ENCODE assay signal across 20 mouse cellular contexts in the genomic region with DNA sequence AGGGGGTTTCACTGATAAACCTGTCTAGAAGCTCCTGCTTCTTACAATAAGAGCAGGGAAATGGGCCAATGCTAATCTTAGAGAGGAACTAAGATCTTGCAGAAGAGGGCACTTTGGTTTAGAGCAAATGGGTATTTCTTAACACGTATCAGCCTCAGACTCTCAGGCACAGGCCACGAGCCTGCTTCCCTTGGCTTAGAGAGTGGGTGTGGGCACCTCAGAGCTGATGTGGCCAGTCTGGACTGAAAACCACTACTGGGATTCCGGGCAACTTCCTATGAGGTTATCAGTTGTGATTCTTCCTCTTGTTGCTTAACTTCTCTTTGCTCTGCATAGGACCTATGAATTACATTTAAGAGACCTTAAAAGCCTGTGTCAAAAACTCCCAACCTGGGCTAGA. TPM values are rescaled to one million over a fixed set of nuclear protein-coding genes. Genes with fewer than 3 reads are reported as not detected.
DNase-seq lines count a peak whose midpoint lies in the region; ATAC-seq and TF ChIP-seq lines count a peak whose summit lies in the region.
"Had no signal": no experiment of that assay in that cellular context is flagged by ENCODE, and none has a peak within 500 bp of the region (broad histone marks: within the 10 kb centered on the region; RNA-seq: fewer than 3 reads in every experiment).

No protein-coding gene starts in this region.

- DNase-seq in liver, postnatal 0 days: peak; percentile 35
- no peak for DNase-seq in liver, embryonic 11.5 days (ENCODE audit: low spot score)
- peak; percentile 58 to 60 for DNase-seq in lung, postnatal 4 days
- DNase-seq in forebrain, postnatal 0 days: no peak
- DNase-seq in cerebellum, adult 11 months: no peak
- DNase-seq in left cerebral cortex, postnatal 14 days (ENCODE audit: low spot score in 2 of 2): no peak
- DNase-seq: adrenal gland, adult 8-10 months; cerebellum, adult 8-10 months; gastrocnemius, postnatal 36 days; kidney, adult 11 months; lung, embryonic 14.5 days; right cerebral cortex, adult 18-20 months; right cerebral cortex, postnatal 4 days; thymus, adult 18-20 months; thymus, postnatal 36 days had no signal

- WGBS in liver, postnatal 0 days (ENCODE audit: insufficient replicate concordance): 44% methylated on average over 3 of the region's 3 CpGs
- 57% methylated on average over 3 of the region's 3 CpGs for WGBS in liver, embryonic 11.5 days
- 94% methylated on average over 3 of the region's 3 CpGs for WGBS in forebrain, postnatal 0 days

- TF ChIP-seq EP300 in liver, postnatal 0 days (IDR thresholded peaks at IDR 0.05; ENCODE audit: low read depth): 0 out of 2 replicates have a peak, but pooled peaks have one; percentile 14

- ATAC-seq in liver, postnatal 0 days: peak; percentile 54; the same call in 1 of the 2 replicates
- ATAC-seq in liver, embryonic 11.5 days (replicated peaks; ENCODE audit: low FRiP score): no peak
- peak; percentile 46 to 69; a peak in 3 of 4 replicates for ATAC-seq in hematopoietic stem cell, adult 5-6 weeks (replicated peaks in 1 of 2; ENCODE audit: insufficient read depth in 1 of 2, low FRiP score in 2 of 2, low TSS enrichment in 1 of 2, low read depth in 1 of 2, poor library complexity in 2 of 2, severe bottlenecking in 2 of 2)
- peak; percentile 33; the same call in 1 of the 2 replicates for ATAC-seq in neutrophil, adult 5-6 weeks (ENCODE audit: extremely low read depth, insufficient number of reproducible peaks, low FRiP score, poor library complexity, severe bottlenecking)
- no peak for ATAC-seq in forebrain, postnatal 0 days
- ATAC-seq: midbrain, embryonic 15.5 days had no signal

- H3K36me3 ChIP-seq in liver, postnatal 0 days (replicated peaks; ENCODE audit: insufficient read depth, low read length): peaks cover 13% of the 10 kb centered on the region; the same call in 1 of the 2 replicates
- peaks cover 7% of the 10 kb centered on the region; the same call in 1 of the 2 replicates for H3K36me3 ChIP-seq in liver, embryonic 11.5 days (ENCODE audit: control insufficient read depth, insufficient read depth, low read length)
- H3K36me3 ChIP-seq in forebrain, postnatal 0 days (ENCODE audit: insufficient read depth): peaks cover 6% of the 10 kb centered on the region; the same call in 1 of the 2 replicates

- H3K27me3 ChIP-seq in liver, postnatal 0 days (ENCODE audit: insufficient read depth, low read length): no peaks in the 10 kb centered on the region
- H3K27me3 ChIP-seq in liver, embryonic 11.5 days (replicated peaks; ENCODE audit: control insufficient read depth, insufficient read depth, low read length): no peaks in the 10 kb centered on the region
- H3K27me3 ChIP-seq in forebrain, postnatal 0 days (ENCODE audit: insufficient read depth, low read length): no peaks in the 10 kb centered on the region
- H3K27me3 ChIP-seq: hindbrain, embryonic 12.5 days; midbrain, embryonic 15.5 days had no signal

- H3K4me3 ChIP-seq in liver, postnatal 0 days (ENCODE audit: low read depth, low read length): no peak overlapping the region
- H3K4me3 ChIP-seq in liver, embryonic 11.5 days (ENCODE audit: low read depth, low read length): no peak overlapping the region
- no peak overlapping the region for H3K4me3 ChIP-seq in forebrain, postnatal 0 days (ENCODE audit: low read depth, low read length)
- H3K4me3 ChIP-seq: forebrain, embryonic 10.5 days; hindbrain, embryonic 12.5 days; midbrain, embryonic 15.5 days had no signal

- H3K4me1 ChIP-seq in liver, postnatal 0 days (ENCODE audit: insufficient read depth): peaks cover 23% of the 10 kb centered on the region
- H3K4me1 ChIP-seq in liver, embryonic 11.5 days (replicated peaks; ENCODE audit: control insufficient read depth, insufficient read depth, low read length): peaks cover 8% of the 10 kb centered on the region; the same call in 1 of the 2 replicates
- no peaks in the 10 kb centered on the region for H3K4me1 ChIP-seq in forebrain, postnatal 0 days (ENCODE audit: insufficient read depth)

- no peak for TF ChIP-seq CTCF in liver, postnatal 0 days (IDR thresholded peaks at IDR 0.05; ENCODE audit: low read depth)
- TF ChIP-seq CTCF in forebrain, postnatal 0 days (IDR thresholded peaks at IDR 0.05; ENCODE audit: low read depth): no peak

- intact Hi-C loops in left cerebral cortex, postnatal 14 days (cut with DNase I): no loop called here

- no peak overlapping the region for H3K4me2 ChIP-seq in liver, postnatal 0 days (ENCODE audit: low read depth, low read length)
- H3K4me2 ChIP-seq in liver, embryonic 11.5 days: no peak overlapping the region
- no peak overlapping the region for H3K4me2 ChIP-seq in forebrain, postnatal 0 days (ENCODE audit: low read depth)
- H3K4me2 ChIP-seq: hindbrain, embryonic 12.5 days; lung, embryonic 14.5 days; midbrain, embryonic 15.5 days had no signal

- H3K9ac ChIP-seq in liver, postnatal 0 days (replicated peaks): no peak overlapping the region
- no peak overlapping the region for H3K9ac ChIP-seq in liver, embryonic 11.5 days (ENCODE audit: low read depth, low read length)
- no peak overlapping the region for H3K9ac ChIP-seq in forebrain, postnatal 0 days
- H3K9ac ChIP-seq: hindbrain, embryonic 12.5 days; lung, embryonic 14.5 days; midbrain, embryonic 15.5 days had no signal

- no peaks in the 10 kb centered on the region for H3K9me3 ChIP-seq in liver, postnatal 0 days (ENCODE audit: low read length)
- H3K9me3 ChIP-seq in liver, embryonic 11.5 days (ENCODE audit: control insufficient read depth, low read length): no peaks in the 10 kb centered on the region
- no peaks in the 10 kb centered on the region for H3K9me3 ChIP-seq in forebrain, postnatal 0 days (ENCODE audit: low read length)
- H3K9me3 ChIP-seq: forebrain, embryonic 10.5 days; hindbrain, embryonic 12.5 days; midbrain, embryonic 15.5 days had no signal

- peak overlapping the region; percentile 44; the same call in 1 of the 2 replicates for H3K27ac ChIP-seq in liver, postnatal 0 days (ENCODE audit: low read depth)
- no peak overlapping the region for H3K27ac ChIP-seq in liver, embryonic 11.5 days (ENCODE audit: low read depth, low read length)
- H3K27ac ChIP-seq in forebrain, postnatal 0 days (ENCODE audit: low read depth, low read length): no peak overlapping the region
- H3K27ac ChIP-seq: forebrain, embryonic 10.5 days; hindbrain, embryonic 12.5 days; midbrain, embryonic 15.5 days had no signal

RNA-seq across cellular contexts. Expression of gene Snx1, which starts 12.0 kb away (rescaled TPM):
- 30.4 and 34.5 TPM in 2 replicates for polyA plus RNA-seq in liver, postnatal 0 days (2015; fragmentation: Nextera tagmentation; extraction: Ambion mirVana)
- polyA plus RNA-seq in liver, embryonic 11.5 days (2014; fragmentation: Nextera tagmentation; extraction: Ambion mirVana): 129 and 139 TPM in 2 replicates
- 110 and 128 TPM in 2 replicates for total RNA-seq in hematopoietic stem cell, adult 5-6 weeks (2017)
- 86.3 and 104 TPM in 2 replicates for total RNA-seq in neutrophil, adult 5-6 weeks (2017)
- total RNA-seq in forebrain, postnatal 0 days (2014; rRNA removed): 59.8 and 66.9 TPM in 2 replicates
- polyA plus RNA-seq in forebrain, postnatal 0 days (2015; fragmentation: Nextera tagmentation; extraction: Ambion mirVana): 42.8 and 51.5 TPM in 2 replicates
- total RNA-seq in left cerebral cortex, postnatal 14 days (2021): 10 to 100 TPM; 51.6 to 56.3 TPM

RNA-seq across cellular contexts. Expression of gene Ciao2a, which starts 12.1 kb away (rescaled TPM):
- polyA plus RNA-seq in liver, postnatal 0 days (2015; fragmentation: Nextera tagmentation; extraction: Ambion mirVana): 122 and 133 TPM in 2 replicates
- 256 and 260 TPM in 2 replicates for polyA plus RNA-seq in liver, embryonic 11.5 days (2014; fragmentation: Nextera tagmentation; extraction: Ambion mirVana)
- 118 and 142 TPM in 2 replicates for total RNA-seq in hematopoietic stem cell, adult 5-6 weeks (2017)
- total RNA-seq in neutrophil, adult 5-6 weeks (2017): 45.0 and 51.6 TPM in 2 replicates
- 33.0 and 46.2 TPM in 2 replicates for total RNA-seq in forebrain, postnatal 0 days (2014; rRNA removed)
- polyA plus RNA-seq in forebrain, postnatal 0 days (2015; fragmentation: Nextera tagmentation; extraction: Ambion mirVana): 60.7 and 67.7 TPM in 2 replicates
- total RNA-seq in left cerebral cortex, postnatal 14 days (2021): 10 to 100 TPM; 26.8 to 28.0 TPM

RNA-seq across cellular contexts. Expression of gene Dapk2, which starts 43.7 kb away (rescaled TPM):
- 21.6 and 23.4 TPM in 2 replicates for polyA plus RNA-seq in liver, postnatal 0 days (2015; fragmentation: Nextera tagmentation; extraction: Ambion mirVana)
- polyA plus RNA-seq in liver, embryonic 11.5 days (2014; fragmentation: Nextera tagmentation; extraction: Ambion mirVana): 5.9 and 6.1 TPM in 2 replicates
- 1.3 and 2.5 TPM in 2 replicates for total RNA-seq in hematopoietic stem cell, adult 5-6 weeks (2017)
- 0.93 and 1.6 TPM in 2 replicates for total RNA-seq in neutrophil, adult 5-6 weeks (2017)
- 1.9 and 3.4 TPM in 2 replicates for total RNA-seq in forebrain, postnatal 0 days (2014; rRNA removed)
- 1.5 and 1.8 TPM in 2 replicates for polyA plus RNA-seq in forebrain, postnatal 0 days (2015; fragmentation: Nextera tagmentation; extraction: Ambion mirVana)
- total RNA-seq in left cerebral cortex, postnatal 14 days (2021): 1 to 10 TPM; 2.4 to 5.8 TPM

RNA-seq across cellular contexts. Expression of gene Snx22, which starts 44.8 kb away (rescaled TPM):
- 13.4 and 13.7 TPM in 2 replicates for polyA plus RNA-seq in liver, postnatal 0 days (2015; fragmentation: Nextera tagmentation; extraction: Ambion mirVana)
- polyA plus RNA-seq in liver, embryonic 11.5 days (2014; fragmentation: Nextera tagmentation; extraction: Ambion mirVana): 6.5 and 7.0 TPM in 2 replicates
- total RNA-seq in hematopoietic stem cell, adult 5-6 weeks (2017): 0.79 and 0.88 TPM in 2 replicates
- 0.58 and 0.74 TPM in 2 replicates for total RNA-seq in neutrophil, adult 5-6 weeks (2017)
- 4.0 and 5.8 TPM in 2 replicates for total RNA-seq in forebrain, postnatal 0 days (2014; rRNA removed)
- polyA plus RNA-seq in forebrain, postnatal 0 days (2015; fragmentation: Nextera tagmentation; extraction: Ambion mirVana): 7.3 and 7.5 TPM in 2 replicates
- 1 to 10 TPM; 3.3 to 4.4 TPM for total RNA-seq in left cerebral cortex, postnatal 14 days (2021)

RNA-seq across cellular contexts. Expression of gene Ppib, which starts 54.3 kb away (rescaled TPM):
- 368 and 376 TPM in 2 replicates for polyA plus RNA-seq in liver, postnatal 0 days (2015; fragmentation: Nextera tagmentation; extraction: Ambion mirVana)
- 569 TPM in 2 replicates for polyA plus RNA-seq in liver, embryonic 11.5 days (2014; fragmentation: Nextera tagmentation; extraction: Ambion mirVana)
- 510 and 514 TPM in 2 replicates for total RNA-seq in hematopoietic stem cell, adult 5-6 weeks (2017)
- total RNA-seq in neutrophil, adult 5-6 weeks (2017): 260 and 279 TPM in 2 replicates
- total RNA-seq in forebrain, postnatal 0 days (2014; rRNA removed): 297 and 350 TPM in 2 replicates
- polyA plus RNA-seq in forebrain, postnatal 0 days (2015; fragmentation: Nextera tagmentation; extraction: Ambion mirVana): 350 and 413 TPM in 2 replicates
- 100 to 1,000 TPM; 231 to 238 TPM for total RNA-seq in left cerebral cortex, postnatal 14 days (2021)

Comparison
In these comparisons a context has a peak if more than half of its experiments do, and no peak if none do; other contexts are left out.
1. ATAC-seq: peak in liver, postnatal 0 days (single experiment), hematopoietic stem cell, adult 5-6 weeks (2 of 2) and neutrophil, adult 5-6 weeks (single experiment); none in liver, embryonic 11.5 days (single experiment) and forebrain, postnatal 0 days (single experiment).
2. DNase-seq: peak in liver, postnatal 0 days (single experiment) and lung, postnatal 4 days (2 of 2); none in liver, embryonic 11.5 days (single experiment), forebrain, postnatal 0 days (single experiment), cerebellum, adult 11 months (single experiment) and left cerebral cortex, postnatal 14 days (0 of 2).